Mouse (Mus musculus) lung, embryonic 16.5 days (tissue): ENCODE results near the gene Tmod3. TPM values are rescaled to one million over a fixed set of nuclear protein-coding genes. Genes with fewer than 3 reads are reported as not detected.

Source experiments
- ATAC-seq: fragments of 200-750 bp; cut with Nextera tagmentation; 2 replicates; pipeline ENCODE4 v1.8.0; 2017; ENCODE audit warnings: low read depth, mild to moderate bottlenecking, moderate library complexity
- H3K27ac ChIP-seq: fragments of 300-500 bp; sonication (generic); 2 replicates; pipeline ENCODE4 v1.5.1; 2014; ENCODE audit warnings: mild to moderate bottlenecking, control low read depth, low read length
- H3K27me3 ChIP-seq: fragments of 300-500 bp; sonication (generic); 2 replicates; pipeline ENCODE4 v1.6.1; 2014; ENCODE audit warnings: low read depth, low read length, mixed read lengths; ENCODE audit not compliant: control insufficient read depth, insufficient read depth
- H3K36me3 ChIP-seq: fragments of 300-500 bp; sonication (generic); 2 replicates; pipeline ENCODE4 v1.6.1; 2014; ENCODE audit warnings: low read length; ENCODE audit not compliant: control insufficient read depth, insufficient read depth
- H3K4me1 ChIP-seq: fragments of 300-500 bp; sonication (generic); replicated peaks from 2 replicates; pipeline ENCODE4 v1.6.1; 2014; ENCODE audit warnings: low read length, mixed read lengths; ENCODE audit not compliant: control insufficient read depth, insufficient read depth
- H3K4me2 ChIP-seq: fragments of 300-500 bp; sonication (generic); 2 replicates; pipeline ENCODE4 v1.6.1; 2014; ENCODE audit warnings: low read depth, low read length, control low read depth
- H3K4me3 ChIP-seq: fragments of 300-500 bp; sonication (generic); 2 replicates; pipeline ENCODE4 v1.5.1; 2014; ENCODE audit warnings: mild to moderate bottlenecking, low read length, control low read depth
- H3K9ac ChIP-seq: fragments of 300-500 bp; sonication (generic); 2 replicates; pipeline ENCODE4 v1.6.1; 2014; ENCODE audit warnings: low read length, control low read depth
- H3K9me3 ChIP-seq: fragments of 300-500 bp; sonication (generic); 2 replicates; pipeline ENCODE4 v1.6.1; 2016; ENCODE audit warnings: low read length; ENCODE audit not compliant: control insufficient read depth
- WGBS: fragments of 180-500 bp; shearing (Covaris S2); extraction: QIAGEN DNeasy Blood & Tissue Kit; methylation state at CpG from one replicate; pipeline ENCODE4 v1.1.7; 2014; 5-methylcytosine and 5-hydroxymethylcytosine counted together
- polyA plus RNA-seq: library from polyadenylated mRNA; unstranded; fragments of >200 nt; fragmentation: Nextera tagmentation; extraction: Ambion mirVana; gene quantifications from 2 replicates; pipeline ENCODE4 v1.2.1, GENCODE M21; 2015

The Tmod3 gene
- 177 and 185 TPM in 2 replicates for polyA plus RNA-seq

DNA sequence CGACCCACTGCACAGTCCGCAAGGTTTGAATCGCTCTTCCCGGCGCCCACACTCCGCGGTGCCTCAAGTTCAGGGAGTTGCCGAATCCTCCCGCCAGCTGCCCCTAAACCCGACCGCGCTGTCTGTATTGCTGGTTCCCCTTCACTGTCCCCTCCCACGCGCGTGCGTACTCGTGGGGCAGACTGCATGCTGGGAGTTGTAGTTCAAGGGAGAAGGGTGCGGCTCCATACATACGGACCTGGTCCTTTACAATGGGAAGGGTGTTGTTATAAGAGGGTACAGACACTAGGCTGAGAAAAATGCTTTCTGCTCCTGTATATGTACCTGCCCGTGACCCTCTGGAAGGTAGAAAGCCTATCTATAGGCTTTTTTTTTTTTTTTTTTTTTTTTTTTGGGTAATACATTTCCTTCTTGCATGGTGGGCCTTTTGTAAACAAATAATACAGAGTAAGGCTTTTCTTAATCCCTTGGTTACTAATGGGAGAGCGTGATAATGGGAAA is at the start of gene Tmod3:
Gene Tmod3, minus strand, starts transcription at position 146 of the 501 bp plus-strand sequence.
- Histone ChIP-seq H3K27me3 (no peaks in the 10 kb centered on the region), H3K36me3 (no peaks in the 10 kb centered on the region), H3K4me3 (peak within 1 kb of the TSS; percentile 96), H3K27ac (peak within 1 kb of the TSS; percentile 96), H3K4me2 (peak within 1 kb of the TSS; percentile 62), H3K4me1 (peaks cover 20% of the 10 kb centered on the region), H3K9ac (peak within 1 kb of the TSS; percentile 96), H3K9me3 (no peaks in the 10 kb centered on the region)
- WGBS: under 1% methylated on average over 21 of the region's 21 CpGs
- ATAC-seq: peak; percentile 96

DNA sequence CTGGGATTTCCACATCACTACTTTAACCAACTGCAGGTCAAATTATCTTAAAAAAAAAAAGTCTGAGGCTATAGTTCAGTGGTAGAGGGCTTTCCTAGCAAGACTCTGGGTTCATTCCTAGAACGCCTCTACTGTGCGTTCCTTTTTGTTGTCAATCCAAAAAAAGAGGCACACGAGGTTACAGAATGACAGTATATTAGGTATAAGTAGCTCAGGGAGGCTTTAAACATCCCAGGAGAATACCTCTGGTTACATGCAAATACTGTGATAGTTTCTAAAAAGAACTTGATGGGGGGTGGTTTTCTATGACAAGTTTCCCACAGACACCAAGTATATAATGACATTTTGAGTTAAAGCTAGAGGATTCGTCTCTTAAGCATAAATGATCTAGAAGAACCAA is 48.0 kb upstream of the Tmod3 start:
- ATAC-seq: no peak

DNA sequence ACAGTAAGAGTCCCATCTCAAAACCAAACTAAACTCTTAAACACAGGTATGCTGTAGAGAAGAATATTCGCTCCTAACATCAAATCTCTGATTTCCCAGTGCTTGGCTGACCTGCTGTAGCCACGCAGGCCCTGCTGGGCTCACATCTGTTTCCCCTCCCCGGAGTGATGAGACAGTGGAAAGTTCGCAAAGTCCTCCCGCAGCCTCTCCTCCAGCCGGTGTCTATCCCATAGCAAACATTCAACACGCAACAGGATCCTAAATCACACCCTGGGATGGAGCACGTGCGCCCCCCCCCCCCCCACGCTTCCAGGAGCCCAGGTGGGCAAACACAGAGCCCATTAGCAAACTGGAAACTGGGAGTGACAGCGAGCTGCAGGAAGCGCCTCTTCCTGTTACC is 42.1 kb upstream of the Tmod3 start:
- Histone ChIP-seq H3K4me2 (peak overlapping the region; percentile 34), H3K27me3 (no peaks in the 10 kb centered on the region), H3K9me3 (no peaks in the 10 kb centered on the region), H3K9ac (no peak overlapping the region), H3K4me1 (peaks cover 14% of the 10 kb centered on the region; the same call in 1 of the 2 replicates), H3K36me3 (no peaks in the 10 kb centered on the region), H3K4me3 (no peak overlapping the region), H3K27ac (no peak overlapping the region)
- 0 out of 2 replicates have a peak, but pooled peaks have one; percentile 4 for ATAC-seq
- WGBS: 15% methylated on average over 12 of the region's 12 CpGs

More for the DNA sequence above, 48.0 kb upstream of the Tmod3 start:
- WGBS: 94% methylated on average over 4 of the region's 4 CpGs
- Histone ChIP-seq H3K4me2 (no peak overlapping the region), H3K36me3 (no peaks in the 10 kb centered on the region), H3K27ac (no peak overlapping the region), H3K9me3 (no peaks in the 10 kb centered on the region), H3K27me3 (peaks cover 3% of the 10 kb centered on the region; the same call in 1 of the 2 replicates), H3K4me3 (no peak overlapping the region), H3K9ac (no peak overlapping the region), H3K4me1 (peaks cover 6% of the 10 kb centered on the region)

DNA sequence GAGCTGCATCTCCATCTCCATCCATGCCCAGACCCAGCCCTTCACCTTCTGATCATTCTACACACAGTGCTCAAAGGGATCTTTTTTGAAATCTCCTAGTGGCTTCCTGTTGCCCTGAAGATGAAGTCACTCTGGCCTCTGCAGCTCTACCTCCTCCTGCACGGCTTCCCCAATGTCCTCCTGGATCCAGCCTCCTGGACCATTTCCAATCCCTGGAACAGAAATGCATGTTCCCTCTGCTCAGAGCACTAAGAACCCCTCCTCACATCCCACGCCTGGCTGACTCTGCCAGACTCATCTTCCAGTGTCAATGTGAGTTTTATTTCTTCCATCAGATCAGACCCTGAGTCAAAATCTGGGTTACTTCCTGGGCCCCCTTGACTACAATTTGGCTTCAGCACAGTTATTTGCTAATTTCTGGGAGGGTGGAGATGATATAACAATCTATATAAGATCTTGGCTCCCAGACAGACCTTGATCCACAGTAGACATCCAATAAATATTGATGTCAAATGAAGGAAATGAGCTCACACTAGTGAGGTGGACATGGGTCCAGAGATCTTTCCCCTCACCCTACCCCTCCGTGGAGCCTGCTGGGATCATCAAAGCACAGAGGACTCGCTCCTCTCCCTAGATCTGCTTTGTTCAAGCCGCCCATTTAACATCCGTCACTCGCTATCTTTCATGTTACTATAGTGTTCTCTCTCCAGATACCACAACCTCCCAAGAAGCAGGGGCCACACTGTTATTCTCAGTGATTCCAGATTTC is 40.9 kb upstream of the Tmod3 start:
- H3K4me2 ChIP-seq: no peak overlapping the region
- no peaks in the 10 kb centered on the region for H3K36me3 ChIP-seq
- H3K9ac ChIP-seq: no peak overlapping the region
- H3K4me3 ChIP-seq: no peak overlapping the region
- WGBS: 54% methylated on average over 7 of the region's 7 CpGs
- H3K27ac ChIP-seq: 0 out of 2 replicates have a peak overlapping the region, but pooled peaks have one; percentile 1
- ATAC-seq: peak; percentile 42; the same call in 1 of the 2 replicates
- H3K27me3 ChIP-seq: no peaks in the 10 kb centered on the region
- H3K4me1 ChIP-seq: peaks cover 14% of the 10 kb centered on the region; the same call in 1 of the 2 replicates
- no peaks in the 10 kb centered on the region for H3K9me3 ChIP-seq

DNA sequence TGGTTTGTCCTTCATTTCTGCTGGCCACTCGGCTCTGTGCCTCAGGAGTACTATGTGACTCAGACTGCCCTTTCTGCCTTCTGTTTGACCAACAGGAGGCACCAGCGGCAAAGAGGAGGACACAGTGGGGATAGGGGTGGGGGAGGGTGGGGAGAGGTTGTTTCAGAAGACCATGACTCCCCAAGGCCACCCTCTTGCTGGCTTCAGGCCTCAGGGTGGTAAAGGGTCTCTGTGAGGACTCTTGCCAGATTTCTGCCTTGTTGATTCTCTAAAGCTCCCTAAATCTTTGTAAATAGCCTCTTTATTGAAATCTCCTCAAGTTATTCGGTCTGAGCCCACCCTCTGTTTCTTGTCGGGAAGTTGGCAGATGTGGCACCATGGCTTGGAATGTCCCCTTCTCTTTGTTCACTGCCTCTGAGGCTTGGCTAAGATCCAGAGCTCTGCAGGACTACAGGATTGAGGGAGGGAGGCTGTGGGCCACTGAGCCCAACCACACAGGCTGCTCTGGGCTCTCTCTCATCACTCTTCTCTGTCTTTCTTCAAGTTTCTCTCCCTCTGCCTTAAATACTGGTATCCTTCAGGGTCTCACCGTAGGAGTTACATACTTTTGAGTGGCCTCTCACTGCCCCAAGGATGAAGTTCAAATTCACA is 39.9 kb upstream of the Tmod3 start:
- H3K36me3 ChIP-seq: no peaks in the 10 kb centered on the region
- H3K9me3 ChIP-seq: no peaks in the 10 kb centered on the region
- WGBS: 38% methylated on average over 5 of the region's 5 CpGs
- peak; percentile 83 for ATAC-seq
- no peak overlapping the region for H3K4me2 ChIP-seq
- peaks cover 14% of the 10 kb centered on the region; the same call in 1 of the 2 replicates for H3K4me1 ChIP-seq
- H3K9ac ChIP-seq: no peak overlapping the region
- H3K27me3 ChIP-seq: no peaks in the 10 kb centered on the region
- H3K4me3 ChIP-seq: no peak overlapping the region
- no peak overlapping the region for H3K27ac ChIP-seq

DNA sequence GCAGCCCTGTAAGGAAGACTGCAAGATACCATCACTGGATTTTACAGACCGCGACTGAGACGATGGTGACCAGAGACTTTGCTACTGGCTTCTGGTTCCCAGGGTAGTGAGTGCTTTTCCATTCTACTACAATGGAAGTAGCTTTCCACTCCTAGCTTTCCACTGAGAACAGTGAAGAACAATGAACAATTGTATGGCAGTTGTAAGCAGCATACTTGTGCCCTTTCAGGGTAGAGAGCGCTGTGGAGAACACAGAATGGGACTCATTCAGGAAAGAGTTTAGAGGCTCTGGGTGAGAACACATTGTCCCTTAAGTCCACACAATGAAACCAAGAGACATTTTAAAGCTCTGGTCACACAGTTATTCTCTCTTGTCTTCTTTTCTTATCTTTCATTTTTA is 38.1 kb upstream of the Tmod3 start:
- no peak overlapping the region for H3K27ac ChIP-seq
- no peak for ATAC-seq
- 72% methylated on average over 4 of the region's 4 CpGs for WGBS

DNA sequence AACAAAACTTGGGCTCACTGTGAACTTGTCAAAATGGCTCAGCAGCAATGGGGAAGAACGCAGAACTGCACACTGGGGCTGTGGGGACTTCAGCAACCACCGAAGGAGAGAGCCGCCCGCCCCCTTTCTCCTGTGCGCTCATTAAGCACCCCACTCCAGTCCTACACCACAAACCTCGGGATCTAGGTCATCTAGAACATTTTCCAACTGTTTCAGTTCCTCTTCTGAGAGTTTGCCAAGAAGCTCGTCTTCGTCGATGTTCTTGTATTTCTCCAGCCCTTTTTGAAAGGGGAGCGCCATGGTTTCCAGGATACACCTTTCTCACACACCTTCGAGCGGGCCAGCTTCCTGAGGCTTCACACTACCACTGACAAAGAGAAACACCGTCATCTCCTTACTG is 37.6 kb upstream of the Tmod3 start:
- peaks cover 14% of the 10 kb centered on the region; the same call in 1 of the 2 replicates for H3K4me1 ChIP-seq
- no peak overlapping the region for H3K27ac ChIP-seq
- no peak overlapping the region for H3K4me3 ChIP-seq
- H3K36me3 ChIP-seq: no peaks in the 10 kb centered on the region
- WGBS: 82% methylated on average over 13 of the region's 13 CpGs
- no peak for ATAC-seq
- no peaks in the 10 kb centered on the region for H3K27me3 ChIP-seq
- no peak overlapping the region for H3K4me2 ChIP-seq
- H3K9ac ChIP-seq: no peak overlapping the region
- H3K9me3 ChIP-seq: no peaks in the 10 kb centered on the region

More for the DNA sequence above, 38.1 kb upstream of the Tmod3 start:
- no peaks in the 10 kb centered on the region for H3K9me3 ChIP-seq
- H3K4me2 ChIP-seq: no peak overlapping the region
- H3K4me3 ChIP-seq: no peak overlapping the region
- no peak overlapping the region for H3K9ac ChIP-seq
- H3K36me3 ChIP-seq: no peaks in the 10 kb centered on the region
- H3K27me3 ChIP-seq: no peaks in the 10 kb centered on the region
- H3K4me1 ChIP-seq: peaks cover 14% of the 10 kb centered on the region; the same call in 1 of the 2 replicates

DNA sequence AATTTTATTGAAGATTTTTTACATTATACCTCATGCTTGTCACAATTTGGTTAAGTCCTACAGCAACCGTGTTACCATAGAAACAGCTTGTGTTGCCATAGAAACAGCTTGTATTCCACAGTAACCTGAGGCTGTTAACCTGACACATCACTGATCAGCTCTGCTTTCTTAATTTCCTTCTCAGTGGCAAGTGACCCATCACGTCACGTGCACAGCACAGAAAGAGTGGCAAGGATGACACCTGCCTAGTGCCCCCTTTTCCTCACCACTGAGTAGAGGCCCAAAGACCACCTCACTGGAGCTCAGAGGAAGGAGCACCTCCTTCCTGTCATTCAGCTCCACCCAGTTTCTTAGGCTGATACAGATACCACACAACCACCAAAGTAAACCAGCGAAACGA is 34.0 kb upstream of the Tmod3 start:
- no peak overlapping the region for H3K4me3 ChIP-seq
- WGBS: 78% methylated on average over 5 of the region's 5 CpGs
- no peak overlapping the region for H3K9ac ChIP-seq
- no peaks in the 10 kb centered on the region for H3K27me3 ChIP-seq
- H3K9me3 ChIP-seq: no peaks in the 10 kb centered on the region
- no peak overlapping the region for H3K4me2 ChIP-seq
- H3K36me3 ChIP-seq: no peaks in the 10 kb centered on the region
- H3K4me1 ChIP-seq: no peaks in the 10 kb centered on the region
- no peak overlapping the region for H3K27ac ChIP-seq
- no peak for ATAC-seq
